Mouse (Mus musculus): ENCODE data around the gene Gm20837.
"Not testable (repeated sequence)": the region's sequence is repeated elsewhere in the genome, so short reads cannot be mapped to it uniquely, and the experiment has no call there.

The Gm20837 gene

GRCm38 (mm10) chrY:90400948-90401347 lies at the start of gene Gm20837:
Gm20837 (plus strand) TSS chrY:90401248.
- in situ Hi-C loops (cut with MboI, MseI): not testable (repeated sequence)
